Mouse (Mus musculus) heart, adult 10 weeks (tissue): ENCODE data around the gene Tas2r140. TPM values are rescaled to one million over a fixed set of nuclear protein-coding genes. Genes with fewer than 3 reads are reported as not detected.

Experiments used
- polyA plus RNA-seq: library from polyadenylated mRNA; stranded (reverse); fragments of 350-450 nt; fragmentation: Illumina TruSeq; extraction: RNeasy Lipid Tissue Mini Kit (QIAGEN cat#74804); gene quantifications from one replicate; pipeline ENCODE4 v1.2.3, GENCODE M21; 2014; ENCODE audit warnings: low read depth, low replicate concordance

Tas2r140 gene
- polyA plus RNA-seq = not detected

DNA sequence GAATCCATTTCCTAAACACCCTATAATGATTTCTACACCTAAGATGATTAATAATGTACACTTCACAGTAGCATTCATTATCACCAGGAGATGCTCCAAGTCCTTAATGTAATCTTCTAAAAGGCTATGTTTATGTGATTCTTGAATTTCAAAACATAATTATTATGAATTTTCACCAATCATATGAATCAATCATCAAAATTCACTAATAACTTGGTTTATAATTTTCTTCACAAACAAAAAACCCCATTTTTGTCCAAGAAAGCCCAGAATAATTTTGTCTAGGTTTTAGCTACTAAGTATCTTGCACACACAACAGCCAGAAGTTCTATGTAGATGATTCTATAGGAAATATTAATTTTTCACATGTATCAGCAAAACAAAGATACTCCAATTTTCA is at the start of gene Tas2r140:
Gene Tas2r140, minus strand, starts transcription at position 101 of the 400 bp plus-strand sequence.

DNA sequence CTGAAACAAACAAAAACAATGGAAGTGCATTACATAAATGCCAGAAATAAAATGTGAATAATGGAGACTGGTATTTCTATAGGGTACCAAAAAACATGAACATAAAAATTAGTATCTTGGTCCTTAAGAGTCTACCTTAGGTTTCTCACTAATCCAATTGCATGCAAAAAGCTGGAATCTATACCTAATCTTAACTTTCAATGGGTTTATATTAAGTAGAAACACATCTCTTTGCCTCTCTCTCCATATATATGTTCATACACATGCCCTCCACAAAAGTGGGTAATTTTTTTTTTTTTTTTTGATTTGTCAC is 48.9 kb upstream of the Tas2r140 start, which contains the start of gene Smim10l1:
Gene Smim10l1, plus strand, starts transcription at position 301 of the 313 bp plus-strand sequence.

DNA sequence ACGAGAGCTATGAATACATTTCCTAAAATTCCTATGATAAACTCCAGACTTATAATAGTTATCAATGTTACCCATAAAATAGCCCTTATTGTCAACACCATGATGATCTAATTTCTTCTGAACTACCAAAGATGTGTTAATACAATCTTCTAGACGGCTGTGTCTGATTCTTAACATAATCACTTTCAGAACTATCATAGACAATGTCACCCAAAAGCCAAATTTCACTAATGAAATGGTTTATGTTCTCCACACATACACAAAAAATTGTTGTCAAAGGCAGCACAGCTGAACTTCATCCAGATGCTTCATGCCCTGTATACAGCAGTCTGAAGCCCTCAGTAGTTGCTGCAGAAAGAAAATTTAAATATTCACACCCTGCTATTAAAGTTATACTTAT is 18.6 kb downstream of the Tas2r140 start, which contains the start of gene Tas2r103:
Gene Tas2r103, minus strand, starts transcription at position 101 of the 400 bp plus-strand sequence.

Other genes starting within 250 kb of the Tas2r140 start
- not detected for gene Tas2r123, start 208.7 kb downstream of the Tas2r140 start, polyA plus RNA-seq
- gene Tas2r116, start 200.4 kb downstream of the Tas2r140 start, polyA plus RNA-seq = not detected
- not detected for gene Tas2r110, start 187.8 kb downstream of the Tas2r140 start, polyA plus RNA-seq
- not detected for gene Tas2r113, start 162.8 kb downstream of the Tas2r140 start, polyA plus RNA-seq
- not detected for gene Tas2r125, start 146.2 kb downstream of the Tas2r140 start, polyA plus RNA-seq
- gene Tas2r129, start 104.7 kb downstream of the Tas2r140 start, polyA plus RNA-seq = not detected
- gene Tas2r131, start 97.9 kb downstream of the Tas2r140 start, polyA plus RNA-seq = not detected
- gene Tas2r109, start 74.9 kb downstream of the Tas2r140 start, polyA plus RNA-seq = not detected
- gene Tas2r103, start 18.7 kb downstream of the Tas2r140 start, polyA plus RNA-seq = not detected
- gene Smim10l1, start 49.1 kb upstream of the Tas2r140 start, polyA plus RNA-seq = 72.1 TPM
- gene 5530400C23Rik, start 236.4 kb upstream of the Tas2r140 start, polyA plus RNA-seq = not detected